Mouse (Mus musculus) heart, adult 10 weeks (tissue): ENCODE measurements around the gene Jup. TPM values are rescaled to one million over a fixed set of nuclear protein-coding genes. Genes with fewer than 3 reads are reported as not detected.

ENCODE experiments used
- polyA plus RNA-seq: library from polyadenylated mRNA; stranded (reverse); fragments of 350-450 nt; fragmentation: Illumina TruSeq; extraction: RNeasy Lipid Tissue Mini Kit (QIAGEN cat#74804); gene quantifications from one replicate; pipeline ENCODE4 v1.2.3, GENCODE M21; 2014; ENCODE audit warnings: low read depth, low replicate concordance

Jup gene
- polyA plus RNA-seq: 166 TPM

GRCm38 (mm10) chr11:100397600-100398389, at the start of gene Jup:
Jup (minus strand) TSS chr11:100397763.

DNA sequence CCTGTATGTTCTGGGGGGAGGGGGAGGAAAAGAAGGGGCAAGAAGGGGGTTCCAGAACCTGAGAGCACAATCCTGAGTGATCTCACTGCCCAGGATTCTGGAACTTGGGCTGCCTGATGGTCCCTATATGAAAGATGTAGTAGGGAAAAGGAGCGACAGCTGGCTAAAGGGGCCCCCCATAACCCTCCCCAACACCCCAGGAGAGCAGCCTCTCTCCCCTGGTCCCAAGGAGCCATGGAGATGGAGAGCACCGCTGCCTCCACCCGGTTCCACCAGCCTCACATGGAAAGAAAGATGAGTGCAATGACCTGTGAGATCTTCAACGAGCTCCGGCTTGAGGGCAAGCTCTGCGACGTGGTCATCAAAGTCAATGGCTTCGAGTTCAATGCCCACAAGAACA, 44.2 kb upstream of the Jup start, which contains the start of the genes Nt5c3b and Klhl10:
Nt5c3b (minus strand) TSS at position 12 of the 400 bp plus-strand sequence.
Klhl10 (plus strand) TSS at position 121 of the 400 bp plus-strand sequence.

GRCm38 (mm10) chr11:100414914-100415822, 17.6 kb upstream of the Jup start, which contains the start of gene Fkbp10:
Fkbp10 (plus strand) TSS chr11:100415697.

DNA sequence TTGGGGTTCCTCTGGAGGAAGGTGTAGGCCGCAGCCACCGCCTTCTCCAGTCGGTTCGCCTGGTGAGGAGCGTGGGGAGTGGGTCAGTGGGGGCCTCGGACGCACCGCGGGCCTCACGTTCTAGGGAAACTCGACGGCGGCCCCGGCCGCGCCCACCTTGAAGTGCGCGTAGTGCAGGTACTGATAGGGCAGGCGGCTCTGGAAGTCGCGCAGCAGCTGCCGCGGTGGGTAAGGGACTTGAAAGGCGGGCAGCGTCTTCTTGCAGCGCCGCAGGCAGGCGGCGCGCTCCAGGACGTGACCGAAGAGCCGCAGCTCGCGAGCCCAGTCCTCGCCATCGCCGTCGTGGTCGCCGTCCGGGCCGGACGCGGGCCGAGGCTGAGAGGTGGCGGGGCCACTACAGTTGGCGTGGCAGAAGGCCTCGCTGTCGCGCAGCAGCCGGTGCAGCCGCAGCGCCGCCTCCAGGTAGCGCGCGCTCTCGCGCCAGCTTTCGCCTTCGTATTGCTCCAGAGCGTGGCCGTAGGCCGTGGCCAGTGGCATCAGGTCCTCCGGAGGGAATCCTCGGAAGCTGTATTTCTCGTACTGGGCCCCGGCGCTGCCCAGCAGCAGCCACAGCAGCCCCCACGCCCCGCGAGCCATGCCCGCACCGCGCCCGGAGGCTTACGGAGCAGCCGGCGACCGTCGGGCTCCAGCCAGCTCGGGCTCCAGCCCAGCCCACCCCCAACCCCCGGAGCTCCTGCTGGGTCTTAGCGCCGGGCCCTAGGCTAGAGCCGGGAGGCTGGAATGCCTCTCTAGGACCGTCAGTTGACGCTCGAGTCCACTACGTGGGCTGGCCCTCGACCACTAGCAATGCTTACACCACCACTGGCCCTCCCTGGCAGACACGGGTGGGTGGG, 16.7 kb upstream of the Jup start, which contains the start of gene P3h4:
P3h4 (minus strand) TSS at position 816 of the 893 bp plus-strand sequence.

DNA sequence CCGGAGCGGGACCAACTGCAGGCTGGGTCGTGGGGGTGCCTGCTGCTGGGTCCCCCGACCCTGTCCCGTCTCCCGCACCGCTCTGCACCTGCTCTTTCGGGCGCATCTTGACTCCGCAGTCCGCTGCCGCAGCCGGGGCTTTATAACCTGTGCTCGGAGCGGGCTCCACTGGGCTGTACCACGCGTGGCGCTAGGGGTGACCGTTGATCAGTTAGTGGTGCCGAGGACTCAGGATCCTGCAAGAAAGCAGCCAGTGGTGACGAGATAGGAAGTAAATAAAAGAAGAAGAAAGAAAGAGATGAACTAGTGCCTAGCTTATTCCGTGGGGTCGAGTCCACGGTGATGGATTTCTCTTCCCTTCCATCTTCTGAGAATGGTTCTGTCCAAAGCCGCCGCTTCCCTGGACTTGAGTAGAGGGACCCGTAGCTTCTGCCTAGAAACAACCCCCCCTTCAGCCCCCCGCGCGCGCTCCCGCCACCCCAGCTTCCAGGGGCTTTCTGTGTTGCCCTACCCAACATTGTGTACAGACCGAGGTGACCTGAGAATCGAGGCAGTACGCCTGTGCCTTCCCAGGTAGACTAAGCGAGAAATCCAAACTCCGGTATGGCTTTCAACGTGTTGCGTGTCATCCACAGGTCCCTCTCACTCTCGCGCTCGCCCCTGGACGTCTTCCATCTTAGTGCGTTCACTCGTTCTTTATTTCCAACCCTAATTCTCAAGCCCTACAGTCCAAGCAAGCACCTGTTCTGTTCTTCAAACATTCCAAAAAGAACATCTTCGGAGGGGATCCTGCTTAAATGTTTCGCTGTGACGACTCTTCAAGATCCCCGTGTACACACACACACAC, 41.4 kb downstream of the Jup start, which contains the start of gene Hap1:
Hap1 (minus strand) TSS at position 157 of the 847 bp plus-strand sequence.

GRCm38 (mm10) chr11:100333944-100334457, 63.6 kb downstream of the Jup start, which contains the start of gene Gast:
Gast (plus strand) TSS chr11:100334407.

DNA sequence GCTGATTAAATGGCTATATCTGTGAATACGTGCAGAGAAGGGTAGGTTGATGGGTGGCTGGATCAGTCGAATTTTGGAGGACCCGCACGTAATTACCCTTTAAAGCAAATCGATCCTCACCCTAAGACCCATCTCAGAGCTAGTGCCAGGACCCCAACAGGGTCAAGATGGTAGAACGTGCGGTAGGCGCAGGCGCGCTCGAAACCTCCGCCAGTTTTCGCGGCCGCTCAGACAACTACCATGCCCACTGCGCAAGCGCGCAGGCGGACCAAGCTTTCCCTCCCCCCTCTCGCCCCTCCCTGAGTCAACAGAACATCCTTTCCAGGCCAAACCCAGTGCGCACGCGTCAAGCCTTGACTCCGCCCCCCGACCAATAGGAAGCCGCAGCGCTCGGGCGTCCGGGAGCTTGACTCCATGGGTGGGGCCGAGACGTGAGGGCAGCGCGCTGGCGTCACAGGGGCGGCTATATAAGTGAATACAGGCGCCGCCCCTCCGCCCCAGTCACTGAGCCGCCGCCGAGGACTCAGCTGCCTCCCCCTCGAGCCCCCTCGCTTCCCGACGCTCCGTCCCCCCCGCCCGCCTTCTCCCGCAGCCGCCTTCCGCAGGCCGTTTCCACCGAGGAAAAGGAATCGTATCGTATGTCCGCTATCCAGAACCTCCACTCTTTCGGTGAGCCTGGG, 77.9 kb downstream of the Jup start, which contains the start of gene Eif1:
Eif1 (plus strand) TSS at position 394 of the 680 bp plus-strand sequence.

Other genes starting within 250 kb of the Jup start
- 7.3 TPM for gene Krt19, start 249.1 kb downstream of the Jup start, polyA plus RNA-seq
- gene Krt9, start 204.5 kb downstream of the Jup start, polyA plus RNA-seq: not detected
- gene Krt14, start 190.2 kb downstream of the Jup start, polyA plus RNA-seq: not detected
- not detected for gene Krt16, start 148.9 kb downstream of the Jup start, polyA plus RNA-seq
- not detected for gene Krt17, start 136.7 kb downstream of the Jup start, polyA plus RNA-seq
- gene Krt42, start 127.9 kb downstream of the Jup start, polyA plus RNA-seq: not detected
- 1,167 TPM for gene Eif1, start 77.9 kb downstream of the Jup start, polyA plus RNA-seq
- gene Gast, start 63.4 kb downstream of the Jup start, polyA plus RNA-seq: not detected
- 1.4 TPM for gene Hap1, start 41.6 kb downstream of the Jup start, polyA plus RNA-seq
- 34.0 TPM for gene P3h4, start 17.1 kb upstream of the Jup start, polyA plus RNA-seq
- gene Fkbp10, start 17.9 kb upstream of the Jup start, polyA plus RNA-seq: 24.7 TPM
- 42.9 TPM for gene Nt5c3b, start 44.0 kb upstream of the Jup start, polyA plus RNA-seq
- 0.45 TPM for gene Klhl10, start 44.2 kb upstream of the Jup start, polyA plus RNA-seq
- 4.8 TPM for gene Klhl11, start 75.0 kb upstream of the Jup start, polyA plus RNA-seq
- gene Acly, start 130.2 kb upstream of the Jup start, polyA plus RNA-seq: 31.9 TPM
- 0.29 TPM for gene Ttc25, start 147.8 kb upstream of the Jup start, polyA plus RNA-seq
- 9.0 TPM for gene Cnp, start 177.1 kb upstream of the Jup start, polyA plus RNA-seq
- 51.3 TPM for gene Nkiras2, start 221.5 kb upstream of the Jup start, polyA plus RNA-seq
- 153 TPM for gene Dnajc7, start 222.4 kb upstream of the Jup start, polyA plus RNA-seq